ENCODE assay signal across 34 mouse cellular contexts in the genomic region with DNA sequence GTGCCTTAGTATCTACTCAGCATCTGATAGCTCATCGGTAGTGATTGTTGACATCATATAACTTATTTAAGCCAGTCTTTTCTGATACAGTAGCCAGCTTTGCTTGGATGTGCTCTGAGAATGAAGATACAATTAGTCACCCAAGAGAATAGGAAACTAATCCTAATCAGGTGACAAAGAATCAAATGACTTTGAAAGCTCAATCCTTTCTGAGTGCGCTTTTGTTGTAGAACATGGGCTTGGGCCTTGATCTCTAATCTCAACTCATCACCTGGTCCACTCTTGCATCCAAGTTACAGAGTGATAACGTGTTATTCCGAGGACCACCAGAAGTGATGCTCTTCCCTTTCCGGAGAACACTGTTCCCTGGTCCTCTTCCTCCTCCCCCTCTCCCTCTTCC.
"Had no signal": no experiment of that assay in that cellular context is flagged by ENCODE, and none has a peak within 500 bp of the region (broad histone marks: within the 10 kb centered on the region; RNA-seq: fewer than 3 reads in every experiment).

No protein-coding gene starts in this region.

- H3K9me3 ChIP-seq: heart, embryonic 10.5 days; heart, embryonic 12.5 days; heart, embryonic 13.5 days; heart, embryonic 15.5 days; hindbrain, embryonic 10.5 days; hindbrain, embryonic 12.5 days; hindbrain, embryonic 13.5 days; hindbrain, embryonic 15.5 days; intestine, embryonic 15.5 days; kidney, embryonic 15.5 days had no signal

- H3K9ac ChIP-seq: heart, embryonic 12.5 days; heart, embryonic 13.5 days; heart, embryonic 15.5 days; hindbrain, embryonic 12.5 days; hindbrain, embryonic 13.5 days; hindbrain, embryonic 14.5 days; hindbrain, embryonic 15.5 days; intestine, embryonic 15.5 days; kidney, embryonic 15.5 days had no signal

- H3K4me3 ChIP-seq: heart, embryonic 10.5 days; heart, embryonic 12.5 days; heart, embryonic 13.5 days; heart, embryonic 15.5 days; hindbrain, embryonic 10.5 days; hindbrain, embryonic 12.5 days; hindbrain, embryonic 13.5 days; hindbrain, embryonic 15.5 days; intestine, embryonic 15.5 days; kidney, embryonic 15.5 days; layer of hippocampus, adult 2 months; left cerebral cortex, adult 2 months had no signal

- H3K4me1 ChIP-seq: heart, embryonic 10.5 days; heart, embryonic 12.5 days; heart, embryonic 13.5 days; heart, embryonic 15.5 days; hindbrain, embryonic 12.5 days; hindbrain, embryonic 15.5 days; intestine, embryonic 15.5 days had no signal

- H3K36me3 ChIP-seq: heart, embryonic 10.5 days; heart, embryonic 12.5 days; heart, embryonic 13.5 days; heart, embryonic 15.5 days; hindbrain, embryonic 10.5 days; hindbrain, embryonic 12.5 days; hindbrain, embryonic 13.5 days; hindbrain, embryonic 15.5 days; intestine, embryonic 15.5 days; kidney, embryonic 15.5 days had no signal

- H3K4me2 ChIP-seq: heart, embryonic 11.5 days; heart, embryonic 12.5 days; heart, embryonic 13.5 days; heart, embryonic 15.5 days; hindbrain, embryonic 12.5 days; hindbrain, embryonic 13.5 days; hindbrain, embryonic 14.5 days; hindbrain, embryonic 15.5 days; intestine, embryonic 15.5 days; kidney, embryonic 15.5 days had no signal

- ATAC-seq: hindbrain, embryonic 16.5 days; hindbrain, postnatal 0 days; inflammation-experienced regulatory T-cells, adult 6 months; intestine, embryonic 15.5 days had no signal

- H3K27ac ChIP-seq: heart, embryonic 10.5 days; heart, embryonic 13.5 days; heart, embryonic 15.5 days; hindbrain, embryonic 10.5 days; hindbrain, embryonic 12.5 days; hindbrain, embryonic 13.5 days; hindbrain, embryonic 14.5 days; hindbrain, embryonic 15.5 days; hindbrain, postnatal 0 days; intestine, embryonic 15.5 days; kidney, embryonic 15.5 days; kidney, postnatal 0 days; layer of hippocampus, adult 2 months; left cerebral cortex, adult 2 months had no signal

- DNase-seq: heart, postnatal 10 days; heart, postnatal 14 days; heart, postnatal 36 days; heart, postnatal 4 days; kidney, adult 11 months; kidney, adult 18-20 months; kidney, adult 2 months; kidney, adult 8-10 months; kidney, adult 9 months; kidney, postnatal 10 days; kidney, postnatal 14 days; kidney, postnatal 25 days; kidney, postnatal 36 days; kidney, postnatal 4 days; layer of hippocampus, adult 9-11 months; layer of hippocampus, postnatal 36 days had no signal

- H3K27me3 ChIP-seq: heart, embryonic 13.5 days; heart, embryonic 15.5 days; hindbrain, embryonic 12.5 days; hindbrain, embryonic 13.5 days; hindbrain, embryonic 15.5 days; intestine, embryonic 15.5 days; kidney, embryonic 15.5 days had no signal
